Mouse (Mus musculus): Measurements from ENCODE around the gene Stambp.
"Not testable (repeated sequence)": the region's sequence is repeated elsewhere in the genome, so short reads cannot be mapped to it uniquely, and the experiment has no call there.

Stambp gene

GRCm38 (mm10) chr6:83572671-83573070, at the start of gene Stambp:
Gene Stambp, minus strand, starts transcription at chr6:83572729.
- in situ Hi-C loops (cut with MboI; ENCODE audit: low sequenced_read_pairs), result loop anchor here (10.0 kb wide), 1 partner anchor 218 kb away; no protein-coding TSS in a partner anchor

GRCm38 (mm10) chr6:83619955-83620354, 47.4 kb upstream of the Stambp start:
- in situ Hi-C loops (cut with MboI; ENCODE audit: low sequenced_read_pairs), result no loop called here

GRCm38 (mm10) chr6:83617581-83618335, 45.2 kb upstream of the Stambp start:
- in situ Hi-C loops (cut with MboI; ENCODE audit: low sequenced_read_pairs), result no loop called here

GRCm38 (mm10) chr6:83616512-83616911, 44.0 kb upstream of the Stambp start:
- in situ Hi-C loops (cut with MboI; ENCODE audit: low sequenced_read_pairs), result no loop called here

- in situ Hi-C loops (cut with MboI; ENCODE audit: low sequenced_read_pairs), result no loop called here
Measured at GRCm38 (mm10) chr6:83614469-83614868, 41.9 kb upstream of the Stambp start.

- in situ Hi-C loops (cut with MboI; ENCODE audit: low sequenced_read_pairs), result no loop called here
Measured at GRCm38 (mm10) chr6:83612976-83613375, 40.4 kb upstream of the Stambp start.

GRCm38 (mm10) chr6:83599636-83600174, 27.2 kb upstream of the Stambp start:
- in situ Hi-C loops (cut with MboI; ENCODE audit: low sequenced_read_pairs), result loop anchor here (10.0 kb wide), 1 partner anchor 75 kb away; the partner anchor contains the start of gene Cd207

GRCm38 (mm10) chr6:83599060-83599550, 26.6 kb upstream of the Stambp start:
- in situ Hi-C loops (cut with MboI; ENCODE audit: low sequenced_read_pairs), result loop anchor here (10.0 kb wide), 1 partner anchor 76 kb away; the partner anchor contains the start of gene Cd207

- in situ Hi-C loops (cut with MboI; ENCODE audit: low sequenced_read_pairs), result loop anchor here (10.0 kb wide), 1 partner anchor 76 kb away; the partner anchor contains the start of gene Cd207
Measured at GRCm38 (mm10) chr6:83598646-83599045, 26.1 kb upstream of the Stambp start.

- in situ Hi-C loops (cut with MboI; ENCODE audit: low sequenced_read_pairs), result loop anchor here (10.0 kb wide), 1 partner anchor 77 kb away; the partner anchor contains the start of gene Cd207
Measured at GRCm38 (mm10) chr6:83597988-83598387, 25.5 kb upstream of the Stambp start.

- in situ Hi-C loops (cut with MboI; ENCODE audit: low sequenced_read_pairs), result loop anchor here (10.0 kb wide), 1 partner anchor 80 kb away; the partner anchor contains the start of gene Cd207
Measured at GRCm38 (mm10) chr6:83595035-83595434, 22.5 kb upstream of the Stambp start.

- in situ Hi-C loops (cut with MboI; ENCODE audit: low sequenced_read_pairs), result loop anchor here (10.0 kb wide), 1 partner anchor 81 kb away; the partner anchor contains the start of gene Cd207
Measured at GRCm38 (mm10) chr6:83593896-83594295, 21.4 kb upstream of the Stambp start.

GRCm38 (mm10) chr6:83592051-83592450, 19.5 kb upstream of the Stambp start:
- in situ Hi-C loops (cut with MboI; ENCODE audit: low sequenced_read_pairs), result loop anchor here (10.0 kb wide), 1 partner anchor 83 kb away; the partner anchor contains the start of gene Cd207

GRCm38 (mm10) chr6:83590301-83590700, 17.8 kb upstream of the Stambp start:
- in situ Hi-C loops (cut with MboI; ENCODE audit: low sequenced_read_pairs), result loop anchor here (10.0 kb wide), 1 partner anchor 84 kb away; the partner anchor contains the start of gene Cd207

- in situ Hi-C loops (cut with MboI; ENCODE audit: low sequenced_read_pairs), result not testable (repeated sequence)
Measured at GRCm38 (mm10) chr6:83587191-83587590, 14.7 kb upstream of the Stambp start.

GRCm38 (mm10) chr6:83585328-83585727, 12.8 kb upstream of the Stambp start:
- in situ Hi-C loops (cut with MboI; ENCODE audit: low sequenced_read_pairs), result not testable (repeated sequence)

GRCm38 (mm10) chr6:83583591-83583990, 11.1 kb upstream of the Stambp start:
- in situ Hi-C loops (cut with MboI; ENCODE audit: low sequenced_read_pairs), result no loop called here

- in situ Hi-C loops (cut with MboI; ENCODE audit: low sequenced_read_pairs), result no loop called here
Measured at GRCm38 (mm10) chr6:83582938-83583270, 10.4 kb upstream of the Stambp start.

GRCm38 (mm10) chr6:83582135-83582937, 9.8 kb upstream of the Stambp start:
- in situ Hi-C loops (cut with MboI; ENCODE audit: low sequenced_read_pairs), result no loop called here

- in situ Hi-C loops (cut with MboI; ENCODE audit: low sequenced_read_pairs), result loop anchor here (10.0 kb wide), 1 partner anchor 223 kb away; no protein-coding TSS in a partner anchor
Measured at GRCm38 (mm10) chr6:83577534-83577933, 5.0 kb upstream of the Stambp start.

- in situ Hi-C loops (cut with MboI; ENCODE audit: low sequenced_read_pairs), result loop anchor here (10.0 kb wide), 1 partner anchor 221 kb away; no protein-coding TSS in a partner anchor
Measured at GRCm38 (mm10) chr6:83575609-83576008, 3.1 kb upstream of the Stambp start.

All from CH12F3 (cell line).